ENCODE assay signal across 8 mouse cellular contexts in genomic region chr17:3557331-3558311, GRCm38 (mm10). TPM values are rescaled to one million over a fixed set of nuclear protein-coding genes. Genes with fewer than 3 reads are reported as not detected.
DNase-seq lines count a peak whose midpoint lies in the region; ATAC-seq and TF ChIP-seq lines count a peak whose summit lies in the region.

TSS of gene Tfb1m (minus strand) at chr17:3557781.

- H3K79me2 ChIP-seq in MEL (ENCODE audit: control insufficient read depth, insufficient read depth, low read length, poor library complexity): peaks cover 2% of the 10 kb centered on the region; the same call in 1 of the 2 replicates

- no peak for TF ChIP-seq CTCF in MEL (IDR thresholded peaks at IDR 0.05 in 2 of 3, conservative IDR thresholded peaks at IDR 0.05 in 1 of 3; ENCODE audit: control insufficient read depth in 1 of 3, insufficient read depth in 1 of 3, low read depth in 2 of 3, low read length in 3 of 3, poor library complexity in 1 of 3, severe bottlenecking in 1 of 3)
- no peak for TF ChIP-seq CTCF in cerebellum, adult 2 months (IDR thresholded peaks at IDR 0.05; ENCODE audit: borderline replicate concordance, insufficient read depth, low read depth, low read length)
- TF ChIP-seq CTCF in forebrain, postnatal 0 days (IDR thresholded peaks at IDR 0.05; ENCODE audit: low read depth): no peak

- peak within 1 kb of the TSS; percentile 89 for H3K9ac ChIP-seq in MEL (ENCODE audit: control insufficient read depth, low read depth, low read length, poor library complexity, severe bottlenecking)
- peak within 1 kb of the TSS; percentile 54 for H3K9ac ChIP-seq in forebrain, postnatal 0 days
- H3K9ac ChIP-seq in lung, embryonic 15.5 days: peak within 1 kb of the TSS; percentile 49

- 1% methylated on average over 60 of the region's 60 CpGs for whole genome bisulfite sequencing in cerebellum, adult 2 months
- under 1% methylated on average over 60 of the region's 60 CpGs for WGBS in forebrain, postnatal 0 days
- 1% methylated on average over 60 of the region's 60 CpGs for WGBS in lung, embryonic 15.5 days

- peak in 1 of 2 experiments; percentile 22; a peak in 1 of 4 replicates for TF ChIP-seq EP300 in MEL (IDR thresholded peaks at IDR 0.05; ENCODE audit: low read depth in 1 of 2, low read length in 2 of 2)

- TF ChIP-seq POLR2A in MEL (IDR thresholded peaks at IDR 0.05; ENCODE audit: control insufficient read depth in 1 of 2, insufficient read depth in 1 of 2, low read depth in 1 of 2, low read length in 2 of 2, poor library complexity in 1 of 2): peak; percentile 82; a peak in 3 of 4 replicates
- peak; percentile 71; the same call in 1 of the 2 replicates for TF ChIP-seq POLR2A in cerebellum, adult 2 months (IDR thresholded peaks at IDR 0.05; ENCODE audit: borderline replicate concordance, insufficient read depth, low read length)

- H3K4me1 ChIP-seq in MEL (ENCODE audit: control insufficient read depth in 1 of 2, insufficient read depth in 2 of 2, low read length in 2 of 2): peaks cover 2 to 12% of the 10 kb centered on the region in 2 experiments; a peak in 3 of 4 replicates
- no peaks in the 10 kb centered on the region for H3K4me1 ChIP-seq in cerebellum, adult 2 months (ENCODE audit: control insufficient read depth, insufficient read depth, low read length)
- H3K4me1 ChIP-seq in forebrain, postnatal 0 days (ENCODE audit: insufficient read depth): no peaks in the 10 kb centered on the region
- peaks cover 7% of the 10 kb centered on the region; the same call in 1 of the 2 replicates for H3K4me1 ChIP-seq in lung, embryonic 15.5 days

- DNase-seq in MEL (ENCODE audit: low read depth, low spot score): peak; percentile 99
- peak; percentile 98 to 99 for DNase-seq in cerebellum, adult 2 months
- DNase-seq in forebrain, postnatal 0 days: peak; percentile 98
- DNase-seq in heart, postnatal 4 days: peak; percentile 97
- peak; percentile 97 to 98 for DNase-seq in layer of hippocampus, adult 8-10 months (ENCODE audit: low spot score in 2 of 2)
- peak; percentile 98 for DNase-seq in ovary, adult 18-20 months (ENCODE audit: low spot score)
- peak; percentile 99 for DNase-seq in thymus, postnatal 0 days (ENCODE audit: low spot score)

- TF ChIP-seq RAD21 in MEL (IDR thresholded peaks at IDR 0.05; ENCODE audit: low read depth, low read length): no peak

- peak within 1 kb of the TSS; percentile 75 to 84 for H3K4me3 ChIP-seq in MEL (ENCODE audit: control insufficient read depth in 1 of 2, insufficient read depth in 1 of 2, low read depth in 2 of 2, low read length in 2 of 2)
- peak within 1 kb of the TSS; percentile 80 for H3K4me3 ChIP-seq in cerebellum, adult 2 months (replicated peaks; ENCODE audit: insufficient read depth, low read depth, low read length)
- peak within 1 kb of the TSS; percentile 62 for H3K4me3 ChIP-seq in forebrain, postnatal 0 days (ENCODE audit: low read depth, low read length)
- H3K4me3 ChIP-seq in lung, embryonic 15.5 days: peak within 1 kb of the TSS; percentile 75

- peak; percentile 99 for ATAC-seq in forebrain, postnatal 0 days
- peak; percentile 99 for ATAC-seq in lung, embryonic 15.5 days (ENCODE audit: borderline replicate concordance, extremely low read depth, low FRiP score, low TSS enrichment)

- H3K9me3 ChIP-seq in MEL (replicated peaks; ENCODE audit: insufficient read depth, low read length): no peaks in the 10 kb centered on the region
- no peaks in the 10 kb centered on the region for H3K9me3 ChIP-seq in forebrain, postnatal 0 days (ENCODE audit: low read length)
- no peaks in the 10 kb centered on the region for H3K9me3 ChIP-seq in lung, embryonic 15.5 days

- no peaks in the 10 kb centered on the region for H3K27me3 ChIP-seq in MEL (ENCODE audit: control insufficient read depth in 1 of 2, insufficient read depth in 2 of 2, low read length in 2 of 2)
- H3K27me3 ChIP-seq in cerebellum, adult 2 months (ENCODE audit: control insufficient read depth, insufficient read depth, low read length): no peaks in the 10 kb centered on the region
- no peaks in the 10 kb centered on the region for H3K27me3 ChIP-seq in forebrain, postnatal 0 days (ENCODE audit: insufficient read depth, low read length)
- H3K27me3 ChIP-seq in lung, embryonic 15.5 days: no peaks in the 10 kb centered on the region

- H3K36me3 ChIP-seq in MEL (ENCODE audit: control insufficient read depth in 1 of 2, insufficient read depth in 2 of 2, low read length in 2 of 2): peaks cover 0 to 16% of the 10 kb centered on the region in 2 experiments; a peak in 2 of 4 replicates
- H3K36me3 ChIP-seq in forebrain, postnatal 0 days (ENCODE audit: insufficient read depth): no peaks in the 10 kb centered on the region
- no peaks in the 10 kb centered on the region for H3K36me3 ChIP-seq in lung, embryonic 15.5 days

- peak within 1 kb of the TSS; percentile 55 for H3K4me2 ChIP-seq in forebrain, postnatal 0 days (ENCODE audit: low read depth)
- peak within 1 kb of the TSS; percentile 66 for H3K4me2 ChIP-seq in lung, embryonic 15.5 days

- H3K27ac ChIP-seq in MEL (ENCODE audit: control insufficient read depth, low read depth, low read length): peak within 1 kb of the TSS; percentile 92
- H3K27ac ChIP-seq in cerebellum, adult 2 months (ENCODE audit: insufficient read depth, low read length): peak within 1 kb of the TSS; percentile 36; the same call in 1 of the 2 replicates
- peak within 1 kb of the TSS; percentile 86 for H3K27ac ChIP-seq in forebrain, postnatal 0 days (ENCODE audit: low read depth, low read length)
- peak within 1 kb of the TSS; percentile 90 for H3K27ac ChIP-seq in lung, embryonic 15.5 days

TF ChIP-seq in MEL, 35 proteins besides CTCF, POLR2A, EP300 and RAD21:
- peak; percentile 90; the same call in 1 of the 2 replicates for TF ChIP-seq E2F4 (IDR thresholded peaks at IDR 0.05; ENCODE audit: borderline replicate concordance, low read depth, low read length)
- TF ChIP-seq ZC3H11A (IDR thresholded peaks at IDR 0.05; ENCODE audit: low read depth, low read length): no peak
- TF ChIP-seq TCF12 (IDR thresholded peaks at IDR 0.05; ENCODE audit: low read depth, low read length): peak; percentile 18; the same call in 1 of the 2 replicates
- TF ChIP-seq JUND (IDR thresholded peaks at IDR 0.05; ENCODE audit: low read depth, low read length): peak; percentile 35; the same call in 1 of the 2 replicates
- no peak for TF ChIP-seq TAL1 (IDR thresholded peaks at IDR 0.05; ENCODE audit: low read length)
- no peak for TF ChIP-seq GABPA (IDR thresholded peaks at IDR 0.05; ENCODE audit: low read depth, low read length)
- TF ChIP-seq USF2 (IDR thresholded peaks at IDR 0.05; ENCODE audit: borderline replicate concordance in 1 of 2, insufficient read depth in 1 of 2, low read depth in 1 of 2, low read length in 2 of 2): no peak
- no peak; the same call in 1 of the 2 replicates for TF ChIP-seq ETS1 (IDR thresholded peaks at IDR 0.05; ENCODE audit: low read depth, low read length)
- TF ChIP-seq POLR2AphosphoS2 (IDR thresholded peaks at IDR 0.05; ENCODE audit: low read length): peak; percentile 67
- TF ChIP-seq MAZ (IDR thresholded peaks at IDR 0.05; ENCODE audit: low read depth, low read length): peak; percentile 14; the same call in 1 of the 2 replicates
- peak; percentile 86 for TF ChIP-seq NELFE (IDR thresholded peaks at IDR 0.05; ENCODE audit: low read depth, low read length)
- TF ChIP-seq RCOR1 (IDR thresholded peaks at IDR 0.05; ENCODE audit: low read depth, low read length): 0 out of 2 replicates have a peak, but pooled peaks have one; percentile 18
- TF ChIP-seq MYC (IDR thresholded peaks at IDR 0.05; ENCODE audit: low read depth, low read length): peak; percentile 84
- TF ChIP-seq GATA1 (IDR thresholded peaks at IDR 0.05; ENCODE audit: low read depth, low read length): no peak
- TF ChIP-seq USF1 (IDR thresholded peaks at IDR 0.05; ENCODE audit: low read depth, low read length): no peak
- peak; percentile 67; the same call in 1 of the 2 replicates for TF ChIP-seq MYB (IDR thresholded peaks at IDR 0.05; ENCODE audit: low read depth, low read length)
- TF ChIP-seq TBP (IDR thresholded peaks at IDR 0.05; ENCODE audit: low read depth, low read length): peak; percentile 65
- no peak; the same call in none of the 2 replicates for TF ChIP-seq SIN3A (IDR thresholded peaks at IDR 0.05; ENCODE audit: low read length)
- peak; percentile 84 for TF ChIP-seq HCFC1 (IDR thresholded peaks at IDR 0.05; ENCODE audit: low read depth, low read length)
- no peak for TF ChIP-seq POLR2AphosphoS5 (IDR thresholded peaks at IDR 0.05; ENCODE audit: borderline replicate concordance, low read depth, low read length)
- no peak for TF ChIP-seq BHLHE40 (IDR thresholded peaks at IDR 0.05; ENCODE audit: borderline replicate concordance, low read depth, low read length)
- TF ChIP-seq MXI1 (IDR thresholded peaks at IDR 0.05; ENCODE audit: low read depth, low read length): peak; percentile 87; the same call in 1 of the 2 replicates
- TF ChIP-seq NRF1 (IDR thresholded peaks at IDR 0.05; ENCODE audit: insufficient read depth, low read depth, low read length, poor library complexity, severe bottlenecking): peak; percentile 46; the same call in 1 of the 2 replicates
- TF ChIP-seq ELF1 (IDR thresholded peaks at IDR 0.05; ENCODE audit: low read depth, low read length): peak; percentile 69
- no peak for TF ChIP-seq CHD1 (IDR thresholded peaks at IDR 0.05; ENCODE audit: low read depth, low read length)
- no peak; the same call in 1 of the 2 replicates for TF ChIP-seq ZMIZ1 (IDR thresholded peaks at IDR 0.05; ENCODE audit: low read depth, low read length)
- TF ChIP-seq KAT2A (conservative IDR thresholded peaks at IDR 0.05; ENCODE audit: low read depth, low read length): peak; percentile 10; the same call in 1 of the 2 replicates
- peak; percentile 70 for TF ChIP-seq MAX (IDR thresholded peaks at IDR 0.05; ENCODE audit: low read length)

RNA-seq across cellular contexts. Expression of gene Tfb1m, which starts in this region (rescaled TPM):
- total RNA-seq in MEL (2012; rRNA removed): 9.2 and 9.7 TPM in 2 replicates
- polyA plus RNA-seq in MEL (2012; ENCODE audit: insufficient read depth in 1 of 2, insufficient read length in 2 of 2, low read depth in 1 of 2, low replicate concordance in 2 of 2, missing spikeins in 1 of 2): 10 to 100 TPM in 1 of 2 experiments, not detected in 1; 13.6 TPM
- polyA plus RNA-seq in cerebellum, adult 2 months (2012; rRNA removed): 8.4 and 8.8 TPM in 2 replicates
- total RNA-seq in forebrain, postnatal 0 days (2014; rRNA removed): 8.1 and 11.2 TPM in 2 replicates
- 7.2 and 8.2 TPM in 2 replicates for polyA plus RNA-seq in forebrain, postnatal 0 days (2015; fragmentation: Nextera tagmentation; extraction: Ambion mirVana)
- total RNA-seq in heart, postnatal 4 days (2021): 1 to 10 TPM; 6.3 to 7.6 TPM
- total RNA-seq in layer of hippocampus, adult 8-10 months (2022): 1 to 10 TPM; 4.7 to 5.8 (median 5.3) TPM
- 13.6 and 13.7 TPM in 2 replicates for polyA plus RNA-seq in lung, embryonic 15.5 days (2015; fragmentation: Nextera tagmentation; extraction: Ambion mirVana)
- polyA plus RNA-seq in thymus, postnatal 0 days (2015; fragmentation: Nextera tagmentation; extraction: Ambion mirVana): 14.0 and 15.0 TPM in 2 replicates

Comparison
In these comparisons a context has a peak if more than half of its experiments do, and no peak if none do; other contexts are left out.
1. Peak in every context shown above with its lines: DNase-seq, ATAC-seq, H3K4me3 ChIP-seq and H3K27ac ChIP-seq.
2. H3K27ac ChIP-seq: peak in every context shown above with its lines; median percentile 92 in MEL; 90 in lung, embryonic 15.5 days; 86 in forebrain, postnatal 0 days; 36 in cerebellum, adult 2 months.